Mouse (Mus musculus) ES-Bruce4 (cell line): ENCODE data around the gene 9030612E09Rik.

ENCODE experiments used
- CTCF ChIP-seq: IDR thresholded peaks from one replicate; pipeline ENCODE4 v1.8.1; 2011; ENCODE audit warnings: low read depth, low read length
- EP300 ChIP-seq: IDR thresholded peaks from 2 replicates; pipeline ENCODE4 v1.6.1; 2011; ENCODE audit warnings: low read depth, low read length; ENCODE audit not compliant: insufficient read depth

GRCm38 (mm10) chr10:43175156-43175601 is 675 bp downstream of the 9030612E09Rik start:
- TF ChIP-seq CTCF (no peak), EP300 (no peak)
